Mouse (Mus musculus): ENCODE results near the gene Itgad. TPM values are rescaled to one million over a fixed set of nuclear protein-coding genes. Genes with fewer than 3 reads are reported as not detected.
"Not testable (repeated sequence)": the region's sequence is repeated elsewhere in the genome, so short reads cannot be mapped to it uniquely, and the experiment has no call there.

The Itgad gene
- polyA plus RNA-seq, 1 experiment from 2014 or later = not detected

DNA sequence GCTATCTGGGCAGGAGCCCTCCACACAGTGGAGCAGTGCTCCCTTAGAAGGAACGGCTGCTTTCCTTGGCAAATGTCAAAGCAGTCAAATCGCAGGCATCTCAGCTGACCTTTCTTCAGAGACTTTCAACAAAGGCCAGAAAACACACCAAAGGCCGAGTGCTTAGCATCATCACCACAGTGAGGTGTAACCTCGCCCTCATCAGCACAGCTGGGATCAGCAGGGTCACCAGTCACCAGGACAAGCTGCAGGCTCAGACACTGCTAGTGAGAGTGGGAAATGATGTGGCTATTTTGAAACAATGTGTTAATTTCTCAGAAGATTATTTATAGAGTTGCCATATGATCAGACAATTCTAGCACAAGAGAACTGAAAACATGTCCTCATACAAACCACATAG, 17.2 kb upstream of the Itgad start:
- 69% methylated on average over 4 of the region's 4 CpGs for WGBS
- no peaks in the 10 kb centered on the region for H3K27me3 ChIP-seq (ENCODE audit: poor library complexity, severe bottlenecking)
- no peak overlapping the region for H3K4me3 ChIP-seq
- H3K27ac ChIP-seq = no peak overlapping the region
- no peaks in the 10 kb centered on the region for H3K4me1 ChIP-seq
- no peak for DNase-seq (ENCODE audit: extremely low spot score, low spot score)
- no peaks in the 10 kb centered on the region for H3K36me3 ChIP-seq (replicated peaks)
- H3K9me3 ChIP-seq = no peaks in the 10 kb centered on the region

DNA sequence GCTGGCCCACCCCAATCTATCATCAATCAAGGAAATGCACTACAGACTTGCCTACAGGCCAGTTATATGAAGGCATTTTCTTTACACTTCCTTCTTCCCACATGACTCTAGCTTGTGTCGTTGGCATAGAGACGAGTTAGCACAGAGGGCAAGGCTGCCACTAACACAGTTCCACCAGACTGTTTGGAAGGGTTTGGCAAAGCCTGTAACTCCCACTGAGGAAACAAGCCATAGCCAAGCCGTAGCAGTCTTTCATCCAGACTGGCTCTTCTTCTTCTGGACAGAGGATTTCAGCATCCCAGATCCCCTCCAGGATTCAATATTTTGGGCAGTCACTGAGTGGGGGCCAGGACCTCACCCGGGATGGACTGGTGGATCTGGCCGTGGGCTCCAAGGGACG, 14.6 kb upstream of the Itgad start:
- Histone ChIP-seq H3K9me3 (no peaks in the 10 kb centered on the region), H3K4me1 (no peaks in the 10 kb centered on the region), H3K27me3 (ENCODE audit: poor library complexity, severe bottlenecking) (no peaks in the 10 kb centered on the region), H3K27ac (no peak overlapping the region), H3K36me3 (replicated peaks) (no peaks in the 10 kb centered on the region), H3K4me3 (no peak overlapping the region)
- DNase-seq (ENCODE audit: extremely low spot score, low spot score) = no peak
- WGBS = 95% methylated on average over 6 of the region's 6 CpGs

GRCm38 (mm10) chr7:128150970-128151369, 3.2 kb upstream of the Itgad start:
- Histone ChIP-seq H3K4me1 (no peaks in the 10 kb centered on the region), H3K27ac (no peak overlapping the region), H3K9me3 (no peaks in the 10 kb centered on the region), H3K27me3 (ENCODE audit: poor library complexity, severe bottlenecking) (no peaks in the 10 kb centered on the region), H3K4me3 (no peak overlapping the region), H3K36me3 (replicated peaks) (no peaks in the 10 kb centered on the region)
- no peak for DNase-seq (ENCODE audit: extremely low spot score, low spot score)
- 94% methylated on average over 8 of the region's 8 CpGs for WGBS

DNA sequence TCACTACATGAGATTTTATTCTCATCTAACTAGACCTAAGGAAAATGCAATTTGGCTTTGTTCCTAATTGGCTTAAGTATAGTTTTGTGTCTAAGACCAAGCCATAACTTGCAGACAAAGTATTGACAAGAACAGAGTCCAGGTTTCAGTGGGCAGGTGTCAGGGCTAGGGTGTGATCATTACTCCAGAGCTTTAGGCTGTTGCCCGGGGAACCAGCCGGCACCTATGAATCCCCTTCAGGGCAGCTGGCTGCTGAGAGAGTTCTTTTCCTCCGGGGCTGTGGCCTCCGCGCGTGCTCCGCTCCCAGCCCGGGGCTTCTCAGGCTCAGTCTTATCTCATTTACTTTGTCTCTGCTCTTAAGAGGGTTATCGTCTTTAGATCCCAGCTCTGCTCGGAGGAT, 748 bp downstream of the Itgad start:
- 67% methylated on average over 10 of the region's 10 CpGs for WGBS

GRCm38 (mm10) chr7:128158688-128159354, 4.6 kb downstream of the Itgad start:
- not testable (repeated sequence) for H3K27me3 ChIP-seq (ENCODE audit: poor library complexity, severe bottlenecking); H3K36me3 ChIP-seq (replicated peaks)
- 85% methylated on average over 8 of the region's 8 CpGs for WGBS

More for the DNA sequence above, 748 bp downstream of the Itgad start:
- Histone ChIP-seq H3K27me3 (ENCODE audit: poor library complexity, severe bottlenecking) (no peaks in the 10 kb centered on the region), H3K9me3 (no peaks in the 10 kb centered on the region), H3K27ac (no peak overlapping the region), H3K4me3 (no peak overlapping the region), H3K36me3 (replicated peaks) (no peaks in the 10 kb centered on the region), H3K4me1 (no peaks in the 10 kb centered on the region)
- no peak for DNase-seq (ENCODE audit: extremely low spot score, low spot score)

DNA sequence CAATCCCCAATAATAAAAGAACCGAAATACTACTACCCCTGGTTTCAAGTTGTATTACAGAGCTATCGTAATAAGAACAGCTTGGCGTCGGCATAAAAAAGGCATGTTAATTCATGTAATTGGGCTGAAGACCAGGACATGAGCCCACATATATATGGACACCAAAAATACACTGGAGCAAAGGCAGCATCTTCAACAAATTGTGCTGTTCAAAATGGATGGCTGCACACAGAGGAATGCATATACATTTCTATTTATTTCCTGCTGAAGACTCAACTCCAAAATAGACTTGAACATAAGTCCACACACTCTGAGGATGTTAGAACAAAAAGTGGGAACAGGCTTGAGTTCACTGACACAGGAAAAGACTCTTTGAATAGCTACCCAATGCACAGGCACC, 9.8 kb downstream of the Itgad start:
- Histone ChIP-seq H3K36me3 (replicated peaks) (no peaks in the 10 kb centered on the region), H3K4me1 (no peaks in the 10 kb centered on the region), H3K27ac (no peak overlapping the region), H3K27me3 (ENCODE audit: poor library complexity, severe bottlenecking) (no peaks in the 10 kb centered on the region), H3K4me3 (no peak overlapping the region), H3K9me3 (no peaks in the 10 kb centered on the region)
- 92% methylated on average over 4 of the region's 4 CpGs for WGBS
- DNase-seq (ENCODE audit: extremely low spot score, low spot score) = no peak

More at GRCm38 (mm10) chr7:128158688-128159354, 4.6 kb downstream of the Itgad start:
- not testable (repeated sequence) for H3K4me1 ChIP-seq; H3K9me3 ChIP-seq; H3K4me3 ChIP-seq; DNase-seq (ENCODE audit: extremely low spot score, low spot score); H3K27ac ChIP-seq

- Histone ChIP-seq H3K4me1 (no peaks in the 10 kb centered on the region), H3K27me3 (ENCODE audit: poor library complexity, severe bottlenecking) (no peaks in the 10 kb centered on the region), H3K27ac (no peak overlapping the region), H3K4me3 (no peak overlapping the region), H3K36me3 (replicated peaks) (no peaks in the 10 kb centered on the region), H3K9me3 (no peaks in the 10 kb centered on the region)
- DNase-seq (ENCODE audit: extremely low spot score, low spot score) = no peak
- 93% methylated on average over 7 of the region's 7 CpGs for WGBS
These were observed 12.2 kb downstream of the Itgad start for GRCm38 (mm10) chr7:128166391-128166790.

GRCm38 (mm10) chr7:128169996-128170395, 15.8 kb downstream of the Itgad start:
- no peaks in the 10 kb centered on the region for H3K4me1 ChIP-seq
- H3K27ac ChIP-seq = no peak overlapping the region
- no peaks in the 10 kb centered on the region for H3K36me3 ChIP-seq (replicated peaks)
- no peak overlapping the region for H3K4me3 ChIP-seq
- 88% methylated on average over 3 of the region's 3 CpGs for WGBS
- no peaks in the 10 kb centered on the region for H3K27me3 ChIP-seq (ENCODE audit: poor library complexity, severe bottlenecking)
- no peaks in the 10 kb centered on the region for H3K9me3 ChIP-seq
- no peak for DNase-seq (ENCODE audit: extremely low spot score, low spot score)

DNA sequence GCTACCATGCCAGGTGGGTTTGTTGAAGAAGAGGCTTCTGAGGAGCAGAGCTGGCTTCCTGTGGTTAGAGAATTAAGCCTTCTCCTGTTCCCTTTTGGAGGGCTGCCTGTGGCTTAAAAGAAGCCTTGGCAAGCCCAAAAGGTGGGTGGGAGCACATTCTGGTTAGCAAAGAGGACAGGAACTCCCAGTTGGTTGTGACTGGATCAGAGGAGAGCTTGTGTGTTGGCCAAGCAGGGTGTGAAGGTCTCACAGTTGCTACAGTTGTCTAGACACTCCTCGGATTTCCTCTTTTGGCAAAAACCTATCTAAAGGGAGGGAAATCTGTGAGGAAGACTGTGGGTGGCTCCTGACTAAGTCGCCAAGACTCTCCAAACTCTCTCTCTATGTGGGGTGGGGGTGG, 24.2 kb downstream of the Itgad start:
- no peaks in the 10 kb centered on the region for H3K9me3 ChIP-seq
- DNase-seq (ENCODE audit: extremely low spot score, low spot score) = no peak
- H3K27me3 ChIP-seq (ENCODE audit: poor library complexity, severe bottlenecking) = no peaks in the 10 kb centered on the region
- no peak overlapping the region for H3K4me3 ChIP-seq
- H3K27ac ChIP-seq = no peak overlapping the region
- H3K36me3 ChIP-seq (replicated peaks) = no peaks in the 10 kb centered on the region
- H3K4me1 ChIP-seq = no peaks in the 10 kb centered on the region
- WGBS = 71% methylated on average over 2 of the region's 2 CpGs

GRCm38 (mm10) chr7:128180126-128180525, 25.9 kb downstream of the Itgad start:
- DNase-seq (ENCODE audit: extremely low spot score, low spot score) = no peak
- Histone ChIP-seq H3K9me3 (no peaks in the 10 kb centered on the region), H3K27me3 (ENCODE audit: poor library complexity, severe bottlenecking) (no peaks in the 10 kb centered on the region), H3K36me3 (replicated peaks) (no peaks in the 10 kb centered on the region), H3K4me1 (no peaks in the 10 kb centered on the region), H3K4me3 (no peak overlapping the region), H3K27ac (no peak overlapping the region)
- WGBS = 76% methylated on average over 7 of the region's 7 CpGs

- WGBS = 77% methylated on average over 6 of the region's 6 CpGs
- no peaks in the 10 kb centered on the region for H3K36me3 ChIP-seq (replicated peaks)
These were observed 26.4 kb downstream of the Itgad start for GRCm38 (mm10) chr7:128180546-128180945.

GRCm38 (mm10) chr7:128181691-128182090, 27.5 kb downstream of the Itgad start:
- DNase-seq (ENCODE audit: extremely low spot score, low spot score) = no peak

More at GRCm38 (mm10) chr7:128180546-128180945, 26.4 kb downstream of the Itgad start:
- no peaks in the 10 kb centered on the region for H3K4me1 ChIP-seq
- H3K27me3 ChIP-seq (ENCODE audit: poor library complexity, severe bottlenecking) = no peaks in the 10 kb centered on the region
- H3K27ac ChIP-seq = no peak overlapping the region
- no peak for DNase-seq (ENCODE audit: extremely low spot score, low spot score)
- no peaks in the 10 kb centered on the region for H3K9me3 ChIP-seq
- H3K4me3 ChIP-seq = no peak overlapping the region

DNA sequence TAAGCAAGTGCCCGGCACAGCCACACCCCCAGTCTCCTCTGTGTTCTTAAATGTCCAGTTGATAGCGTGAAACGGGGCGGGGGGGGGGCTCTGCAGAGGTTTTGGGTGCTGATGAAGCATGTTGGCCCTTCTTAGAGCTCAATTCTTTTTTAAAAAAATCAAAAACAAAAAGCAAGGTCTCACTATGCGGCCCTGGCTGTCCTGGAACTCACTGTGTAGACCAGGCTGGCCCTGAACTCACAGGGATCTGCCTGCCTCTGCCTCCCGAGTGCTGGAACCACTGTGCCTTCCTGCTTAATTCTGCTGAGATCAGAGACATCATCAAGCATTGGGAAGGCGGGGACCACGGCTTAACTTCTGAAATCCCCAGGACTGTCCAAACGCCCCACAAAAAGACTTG, 47.4 kb downstream of the Itgad start:
- Histone ChIP-seq H3K4me1 (no peaks in the 10 kb centered on the region), H3K9me3 (no peaks in the 10 kb centered on the region), H3K36me3 (replicated peaks) (no peaks in the 10 kb centered on the region), H3K27ac (no peak overlapping the region), H3K4me3 (no peak overlapping the region), H3K27me3 (ENCODE audit: poor library complexity, severe bottlenecking) (no peaks in the 10 kb centered on the region)
- 89% methylated on average over 9 of the region's 9 CpGs for WGBS
- DNase-seq (ENCODE audit: extremely low spot score, low spot score) = no peak

More at GRCm38 (mm10) chr7:128181691-128182090, 27.5 kb downstream of the Itgad start:
- H3K4me3 ChIP-seq = no peak overlapping the region
- WGBS = 92% methylated on average over 10 of the region's 10 CpGs
- H3K9me3 ChIP-seq = no peaks in the 10 kb centered on the region
- H3K27ac ChIP-seq = no peak overlapping the region
- H3K27me3 ChIP-seq (ENCODE audit: poor library complexity, severe bottlenecking) = no peaks in the 10 kb centered on the region
- H3K36me3 ChIP-seq (replicated peaks) = no peaks in the 10 kb centered on the region
- no peaks in the 10 kb centered on the region for H3K4me1 ChIP-seq

GRCm38 (mm10) chr7:128203071-128203470, 48.9 kb downstream of the Itgad start:
- no peaks in the 10 kb centered on the region for H3K27me3 ChIP-seq (ENCODE audit: poor library complexity, severe bottlenecking)
- no peaks in the 10 kb centered on the region for H3K36me3 ChIP-seq (replicated peaks)
- H3K4me3 ChIP-seq = no peak overlapping the region
- no peak overlapping the region for H3K27ac ChIP-seq
- DNase-seq (ENCODE audit: extremely low spot score, low spot score) = no peak
- 88% methylated on average over 9 of the region's 9 CpGs for WGBS
- H3K4me1 ChIP-seq = no peaks in the 10 kb centered on the region
- no peaks in the 10 kb centered on the region for H3K9me3 ChIP-seq

Measured in forebrain, embryonic 10.5 days (tissue).